Mouse (Mus musculus) MEL (cell line): ENCODE data around the gene Enpp6.

Experiments used
- HCFC1 ChIP-seq: IDR thresholded peaks from 2 replicates; pipeline ENCODE4 v1.6.1; 2012; ENCODE audit warnings: low read depth, mild to moderate bottlenecking, inconsistent platforms, low read length, improper control_type of control experiment, moderate library complexity
- MAFK ChIP-seq: IDR thresholded peaks from 2 replicates; pipeline ENCODE4 v1.6.1; 2011; ENCODE audit warnings: low read depth, mild to moderate bottlenecking, low read length, improper control_type of control experiment, borderline replicate concordance

DNA sequence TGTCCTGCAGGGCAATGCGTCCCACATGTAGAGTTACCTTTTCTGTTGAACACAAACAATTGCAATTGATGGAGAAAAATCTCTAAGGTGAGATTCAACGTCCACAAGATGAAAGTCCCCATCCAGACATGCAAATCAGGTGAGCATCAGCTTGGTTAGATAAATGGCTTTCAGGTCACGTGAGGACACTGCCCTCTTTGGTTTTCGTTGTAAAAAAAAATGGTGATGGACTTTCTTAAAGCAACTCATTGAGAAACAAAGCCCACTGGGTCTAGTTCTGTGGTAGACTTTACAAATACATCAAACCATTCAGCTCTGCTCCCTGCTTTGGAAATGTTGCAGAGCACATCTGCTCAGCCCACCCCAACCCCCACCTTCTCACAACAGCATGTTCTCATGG is 48.5 kb upstream of the Enpp6 start:
- TF ChIP-seq MAFK (no peak), HCFC1 (no peak)
